Mouse (Mus musculus) erythroblast, adult 5-6 weeks (primary cell): Measurements from ENCODE around the gene Mlx. TPM values are rescaled to one million over a fixed set of nuclear protein-coding genes. Genes with fewer than 3 reads are reported as not detected.
A peak's percentile ranks its signal among the peaks of the same experiment; 100 is the strongest.

Source experiments
- ATAC-seq: replicated peaks from 2 replicates; pipeline ENCODE4 v1.8.0; 2016; ENCODE audit warnings: moderate number of reproducible peaks, mild to moderate bottlenecking, moderate TSS enrichment, inconsistent platforms; ENCODE audit not compliant: poor library complexity, low FRiP score, severe bottlenecking
- total RNA-seq, 2 experiments: library from RNA; stranded (forward) in 1 of 2; stranded (reverse) in 1 of 2; fragments of 150-400 nt in 1 of 2; fragments of 200-764, 138-1000 nt in 1 of 2; gene quantifications; 2 replicates each; pipeline versions ENCODE4 v1.2.3 to v1.2.4; 2015 to 2017; ENCODE audit warnings: low replicate concordance in 2 of 2

Gene Mlx
- total RNA-seq, 2 experiments from 2014 or later = 23.7 to 26.9 TPM

DNA sequence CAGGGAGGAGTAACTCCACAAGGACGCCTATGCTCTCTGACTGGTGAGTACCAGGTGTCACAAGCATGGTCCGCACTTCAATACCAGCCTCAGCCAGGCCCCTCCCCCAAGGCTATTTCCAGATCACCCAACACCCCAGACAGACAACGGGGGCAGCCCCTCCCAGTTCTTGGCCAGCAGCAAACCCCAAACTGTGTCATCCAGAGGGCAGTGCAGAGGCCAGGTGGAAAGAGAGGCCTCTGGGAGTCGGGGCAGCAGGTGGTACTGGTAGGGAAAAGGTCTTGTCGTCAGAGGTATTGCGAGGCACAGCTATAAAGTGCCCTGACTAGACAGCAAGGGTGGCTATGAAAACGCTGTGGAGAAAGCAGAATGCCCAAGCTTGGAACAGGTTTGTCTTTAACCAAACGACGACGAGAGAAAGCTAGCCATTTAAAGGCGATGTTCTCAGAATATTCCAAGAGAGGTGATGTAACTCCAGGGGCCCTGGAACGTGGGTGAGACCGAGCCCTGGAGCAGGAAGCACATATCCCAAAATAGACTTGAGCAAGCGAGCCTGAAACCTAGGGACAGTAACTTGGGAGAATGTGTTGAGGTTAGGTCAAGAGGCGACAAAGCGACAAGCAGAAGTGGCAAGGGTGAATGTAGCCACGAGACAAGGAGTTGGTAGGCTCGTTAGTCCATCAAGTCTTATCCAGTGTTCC, 43.1 kb downstream of the Mlx start:
- ATAC-seq = no peak

DNA sequence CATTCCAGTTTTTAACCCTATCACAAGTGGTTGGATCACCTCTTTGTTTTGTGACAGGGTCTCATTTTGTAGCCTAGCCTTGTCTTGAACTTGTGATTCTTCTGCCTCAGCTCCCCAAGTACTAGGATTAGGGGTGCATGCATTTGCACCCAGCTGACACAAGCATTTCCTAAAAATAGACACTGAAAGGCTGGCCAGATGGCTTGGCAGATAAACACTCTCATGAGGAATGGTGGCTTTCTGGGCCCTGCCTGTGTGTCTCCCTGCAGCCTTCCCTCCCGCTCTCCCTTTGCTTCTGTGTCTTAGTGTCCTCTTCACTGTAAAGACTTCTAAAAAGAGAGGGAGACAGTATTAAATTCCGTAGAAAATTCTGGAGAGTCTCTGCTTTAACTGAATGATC, 44.1 kb downstream of the Mlx start:
- no peak for ATAC-seq

DNA sequence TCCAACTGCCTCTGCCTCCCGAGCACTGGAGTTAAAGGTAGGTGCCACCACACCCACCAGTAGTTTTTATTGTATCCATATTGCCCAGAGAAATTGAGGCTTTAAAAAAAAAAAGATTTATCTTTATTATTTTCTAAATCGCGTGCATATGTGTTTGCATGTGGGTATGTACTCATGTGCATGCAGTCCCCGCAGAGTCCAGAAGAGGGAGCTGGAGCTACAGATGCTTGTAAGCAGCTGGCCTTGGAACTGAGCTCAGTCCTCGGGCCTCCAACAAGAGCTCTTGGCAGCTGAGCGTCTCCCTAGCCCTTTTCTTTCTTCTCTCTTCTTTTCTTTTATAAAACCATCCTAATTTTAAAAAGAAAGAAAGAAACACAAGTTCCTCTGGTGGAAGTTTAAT, 44.6 kb downstream of the Mlx start:
- peak; percentile 68 for ATAC-seq

GRCm38 (mm10) chr11:101133037-101133436, 46.0 kb downstream of the Mlx start:
- no peak for ATAC-seq

DNA sequence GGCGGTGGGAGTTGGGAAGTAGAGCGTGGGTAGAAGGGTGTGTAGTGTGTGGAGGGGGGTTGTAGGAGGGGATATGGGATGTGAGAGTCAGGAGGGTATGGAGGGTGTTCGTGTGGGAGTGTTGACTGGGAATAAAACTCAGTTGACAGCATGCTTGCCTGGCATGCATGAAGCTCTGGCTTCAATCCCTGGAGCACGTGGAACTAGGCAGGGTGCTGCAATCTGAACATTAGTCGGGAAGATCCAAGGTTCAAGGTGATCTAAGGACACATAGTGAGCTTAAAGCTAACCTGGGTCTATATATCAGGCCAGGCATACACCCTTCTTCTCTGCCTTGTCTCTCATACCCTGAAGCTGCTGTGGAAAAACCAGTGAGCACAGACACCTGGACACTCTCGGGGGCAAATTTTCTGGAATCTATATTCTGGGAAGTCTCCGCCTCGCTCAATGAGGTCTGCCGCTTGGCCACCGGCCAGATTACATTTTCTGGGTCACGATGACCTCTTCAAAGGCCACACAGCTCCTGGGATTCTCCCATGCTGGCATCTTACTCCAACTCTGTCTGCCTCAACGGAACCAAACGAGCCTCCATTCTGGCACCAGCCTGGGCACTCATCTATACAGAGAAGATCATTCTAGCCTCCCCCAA, 47.3 kb downstream of the Mlx start:
- no peak for ATAC-seq

- no peak for ATAC-seq
These were observed 49.9 kb downstream of the Mlx start for GRCm38 (mm10) chr11:101137000-101137399.

DNA sequence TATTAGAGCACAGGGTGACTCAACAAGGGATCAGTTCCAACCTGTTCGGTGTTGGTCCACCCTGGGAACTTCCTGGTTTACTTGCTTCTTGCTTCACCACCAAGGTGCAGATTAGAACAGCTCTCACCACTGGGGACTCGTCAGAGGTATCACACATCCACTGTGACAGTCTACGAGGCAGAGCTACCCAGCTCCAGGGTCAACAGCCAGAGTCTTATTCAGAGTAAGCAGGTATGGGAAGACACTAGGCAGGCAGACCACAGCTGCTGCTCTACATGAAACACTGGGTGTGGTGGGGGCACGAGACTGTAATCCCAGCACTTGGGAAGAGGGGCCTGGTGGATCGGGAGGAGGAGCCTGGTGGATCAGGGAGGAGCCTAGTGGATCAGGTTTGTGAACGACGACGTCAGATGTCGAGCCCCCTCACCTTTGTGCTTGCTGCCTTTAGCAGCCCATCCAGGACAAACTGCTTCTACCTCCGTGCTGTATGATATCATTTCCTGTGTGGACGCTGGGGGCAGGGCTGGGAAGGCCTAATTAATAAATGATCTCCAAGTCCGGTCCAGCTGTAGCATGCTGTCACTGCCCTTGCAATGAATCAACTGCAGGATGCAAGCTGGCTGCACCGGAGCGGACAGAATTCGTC, 51.6 kb downstream of the Mlx start:
- ATAC-seq = no peak

DNA sequence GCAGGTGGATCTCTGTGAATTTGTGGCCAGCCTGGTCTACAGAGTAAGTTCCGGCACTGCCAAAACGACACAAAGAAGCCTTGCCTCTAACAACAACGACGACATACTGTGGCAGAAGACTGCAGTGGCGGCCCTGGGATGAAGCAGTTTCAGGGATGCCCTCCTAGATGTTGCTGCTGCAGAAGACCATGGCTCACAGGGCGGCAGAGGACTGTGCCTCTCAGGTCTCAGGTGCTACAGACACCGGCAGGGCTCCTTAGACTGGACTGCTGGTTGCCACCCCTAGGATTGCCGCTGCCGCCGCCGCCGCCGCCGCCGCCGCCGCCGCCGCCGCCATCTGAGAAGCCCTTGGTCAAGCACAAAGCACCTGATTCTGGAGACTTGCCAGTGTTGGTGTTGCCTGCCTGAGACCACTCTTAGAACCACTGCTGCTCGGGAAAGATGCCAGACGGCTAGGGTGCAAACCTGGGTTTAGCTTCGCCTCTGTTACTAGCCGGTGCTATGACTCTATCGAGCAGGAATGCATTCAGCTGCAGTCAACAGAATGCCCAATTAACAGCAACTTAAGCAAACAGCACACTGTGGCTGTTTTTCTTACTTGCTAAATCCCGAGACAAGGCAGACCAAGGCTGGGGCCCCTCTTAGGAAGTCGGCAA, 53.2 kb downstream of the Mlx start:
- no peak for ATAC-seq

DNA sequence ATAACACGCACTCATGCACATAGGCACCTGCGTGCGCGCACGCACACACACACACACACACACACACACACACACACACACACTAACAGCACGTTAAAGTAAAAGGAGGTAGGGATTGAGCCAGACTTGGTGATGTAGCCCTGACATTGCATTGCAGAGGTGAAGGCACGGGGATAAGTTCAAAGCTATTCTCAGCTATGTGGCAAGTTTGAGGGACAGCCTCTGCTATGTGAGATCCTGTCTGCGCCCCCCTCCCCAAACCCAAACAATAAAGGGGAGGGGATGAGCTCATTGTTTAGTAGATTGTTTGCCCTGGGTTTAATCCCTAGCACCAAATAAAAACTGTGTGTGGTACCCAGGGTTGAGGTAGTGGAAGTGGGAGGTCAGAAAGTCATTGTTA, 54.0 kb downstream of the Mlx start:
- no peak for ATAC-seq

Other genes with a start within 250 kb of the Mlx start
- gene Stat5b, start 236.6 kb upstream of the Mlx start, total RNA-seq (2015; ENCODE audit: low replicate concordance) = 6.9 and 14.8 TPM in 2 replicates
- 6.7 and 10.3 TPM in 2 replicates for gene Stat5b, start 236.6 kb upstream of the Mlx start, total RNA-seq (2017; ENCODE audit: low replicate concordance)
- gene Stat5a, start 227.9 kb upstream of the Mlx start, total RNA-seq (2015; ENCODE audit: low replicate concordance) = 4.8 and 7.3 TPM in 2 replicates
- gene Stat5a, start 227.9 kb upstream of the Mlx start, total RNA-seq (2017; ENCODE audit: low replicate concordance) = 5.7 and 6.5 TPM in 2 replicates
- gene Stat3, start 147.7 kb upstream of the Mlx start, total RNA-seq (2015; ENCODE audit: low replicate concordance) = 16.7 and 43.4 TPM in 2 replicates
- gene Stat3, start 147.7 kb upstream of the Mlx start, total RNA-seq (2017; ENCODE audit: low replicate concordance) = 37.8 and 51.4 TPM in 2 replicates
- gene Cavin1, start 116.4 kb upstream of the Mlx start, total RNA-seq (2015; ENCODE audit: low replicate concordance) = 0.63 TPM in 1 of 2 replicates, not detected in the other
- gene Cavin1, start 116.4 kb upstream of the Mlx start, total RNA-seq (2017; ENCODE audit: low replicate concordance) = 1.1 TPM in 1 of 2 replicates, not detected in the other
- gene Atp6v0a1, start 77.8 kb upstream of the Mlx start, total RNA-seq (2015; ENCODE audit: low replicate concordance) = 487 and 539 TPM in 2 replicates
- 528 and 748 TPM in 2 replicates for gene Atp6v0a1, start 77.8 kb upstream of the Mlx start, total RNA-seq (2017; ENCODE audit: low replicate concordance)
- gene Naglu, start 17.3 kb upstream of the Mlx start, total RNA-seq (2015; ENCODE audit: low replicate concordance) = 3.1 and 3.7 TPM in 2 replicates
- gene Naglu, start 17.3 kb upstream of the Mlx start, total RNA-seq (2017; ENCODE audit: low replicate concordance) = 2.0 and 2.8 TPM in 2 replicates
- 2.1 TPM in 1 of 2 replicates, not detected in the other for gene Hsd17b1, start 8.9 kb upstream of the Mlx start, total RNA-seq (2015; ENCODE audit: low replicate concordance)
- gene Hsd17b1, start 8.9 kb upstream of the Mlx start, total RNA-seq (2017; ENCODE audit: low replicate concordance) = 1.9 TPM in 1 of 2 replicates, not detected in the other
- gene Coasy, start 4.7 kb upstream of the Mlx start, total RNA-seq (2015; ENCODE audit: low replicate concordance) = 6.7 and 7.5 TPM in 2 replicates
- gene Coasy, start 4.7 kb upstream of the Mlx start, total RNA-seq (2017; ENCODE audit: low replicate concordance) = 3.8 and 9.6 TPM in 2 replicates
- 2.7 and 4.4 TPM in 2 replicates for gene Psmc3ip, start 8.2 kb downstream of the Mlx start, total RNA-seq (2015; ENCODE audit: low replicate concordance)
- gene Psmc3ip, start 8.2 kb downstream of the Mlx start, total RNA-seq (2017; ENCODE audit: low replicate concordance) = 4.1 and 13.7 TPM in 2 replicates
- 35.7 and 40.3 TPM in 2 replicates for gene Retreg3, start 32.6 kb downstream of the Mlx start, total RNA-seq (2015; ENCODE audit: low replicate concordance)
- 88.4 and 93.1 TPM in 2 replicates for gene Retreg3, start 32.6 kb downstream of the Mlx start, total RNA-seq (2017; ENCODE audit: low replicate concordance)
- gene Tubg1, start 32.7 kb downstream of the Mlx start, total RNA-seq (2015; ENCODE audit: low replicate concordance) = 5.6 and 12.5 TPM in 2 replicates
- 8.2 and 10.5 TPM in 2 replicates for gene Tubg1, start 32.7 kb downstream of the Mlx start, total RNA-seq (2017; ENCODE audit: low replicate concordance)
- not detected in 2 replicates for gene Tubg2, start 68.6 kb downstream of the Mlx start, total RNA-seq (2015; ENCODE audit: low replicate concordance)
- not detected in 2 replicates for gene Tubg2, start 68.6 kb downstream of the Mlx start, total RNA-seq (2017; ENCODE audit: low replicate concordance)
- gene Cntnap1, start 83.2 kb downstream of the Mlx start, total RNA-seq (2015; ENCODE audit: low replicate concordance) = 0.58 and 0.63 TPM in 2 replicates
- 0.17 TPM in 1 of 2 replicates, not detected in the other for gene Cntnap1, start 83.2 kb downstream of the Mlx start, total RNA-seq (2017; ENCODE audit: low replicate concordance)
- not detected in 2 replicates for gene Plekhh3, start 84.1 kb downstream of the Mlx start, total RNA-seq (2015; ENCODE audit: low replicate concordance)
- gene Plekhh3, start 84.1 kb downstream of the Mlx start, total RNA-seq (2017; ENCODE audit: low replicate concordance) = 1.1 TPM in 1 of 2 replicates, not detected in the other
- 0.63 TPM in 1 of 2 replicates, not detected in the other for gene Ccr10, start 88.2 kb downstream of the Mlx start, total RNA-seq (2015; ENCODE audit: low replicate concordance)
- not detected in 2 replicates for gene Ccr10, start 88.2 kb downstream of the Mlx start, total RNA-seq (2017; ENCODE audit: low replicate concordance)
- gene Ezh1, start 139.2 kb downstream of the Mlx start, total RNA-seq (2015; ENCODE audit: low replicate concordance) = 161 and 177 TPM in 2 replicates
- 208 and 251 TPM in 2 replicates for gene Ezh1, start 139.2 kb downstream of the Mlx start, total RNA-seq (2017; ENCODE audit: low replicate concordance)
- 2.7 TPM in 1 of 2 replicates, not detected in the other for gene Ramp2, start 158.8 kb downstream of the Mlx start, total RNA-seq (2015; ENCODE audit: low replicate concordance)
- not detected in 2 replicates for gene Ramp2, start 158.8 kb downstream of the Mlx start, total RNA-seq (2017; ENCODE audit: low replicate concordance)
- 83.8 and 91.5 TPM in 2 replicates for gene Vps25, start 166.4 kb downstream of the Mlx start, total RNA-seq (2015; ENCODE audit: low replicate concordance)
- 25.0 and 31.3 TPM in 2 replicates for gene Vps25, start 166.4 kb downstream of the Mlx start, total RNA-seq (2017; ENCODE audit: low replicate concordance)
- gene Wnk4, start 173.3 kb downstream of the Mlx start, total RNA-seq (2015; ENCODE audit: low replicate concordance) = 2.3 and 17.7 TPM in 2 replicates
- 1.5 and 6.0 TPM in 2 replicates for gene Wnk4, start 173.3 kb downstream of the Mlx start, total RNA-seq (2017; ENCODE audit: low replicate concordance)
- 0.96 TPM in 1 of 2 replicates, not detected in the other for gene Cntd1, start 191.7 kb downstream of the Mlx start, total RNA-seq (2015; ENCODE audit: low replicate concordance)
- gene Cntd1, start 191.7 kb downstream of the Mlx start, total RNA-seq (2017; ENCODE audit: low replicate concordance) = 2.2 and 5.4 TPM in 2 replicates
- 12.3 and 29.8 TPM in 2 replicates for gene Coa3, start 191.8 kb downstream of the Mlx start, total RNA-seq (2015; ENCODE audit: low replicate concordance)
- gene Coa3, start 191.8 kb downstream of the Mlx start, total RNA-seq (2017; ENCODE audit: low replicate concordance) = 5.3 and 10.6 TPM in 2 replicates
- gene Becn1, start 215.0 kb downstream of the Mlx start, total RNA-seq (2015; ENCODE audit: low replicate concordance) = 98.0 and 105 TPM in 2 replicates
- gene Becn1, start 215.0 kb downstream of the Mlx start, total RNA-seq (2017; ENCODE audit: low replicate concordance) = 362 and 618 TPM in 2 replicates
- 797 and 835 TPM in 2 replicates for gene Psme3, start 228.9 kb downstream of the Mlx start, total RNA-seq (2015; ENCODE audit: low replicate concordance)
- gene Psme3, start 228.9 kb downstream of the Mlx start, total RNA-seq (2017; ENCODE audit: low replicate concordance) = 707 and 918 TPM in 2 replicates
- gene Aoc2, start 237.8 kb downstream of the Mlx start, total RNA-seq (2015; ENCODE audit: low replicate concordance) = 47.1 and 65.0 TPM in 2 replicates
- 44.1 and 45.0 TPM in 2 replicates for gene Aoc2, start 237.8 kb downstream of the Mlx start, total RNA-seq (2017; ENCODE audit: low replicate concordance)
- gene Aoc3, start 243.3 kb downstream of the Mlx start, total RNA-seq (2015; ENCODE audit: low replicate concordance) = 4.0 and 6.9 TPM in 2 replicates
- 2.9 and 6.6 TPM in 2 replicates for gene Aoc3, start 243.3 kb downstream of the Mlx start, total RNA-seq (2017; ENCODE audit: low replicate concordance)